Mouse (Mus musculus): ENCODE measurements around the gene Psmg4.

Gene Psmg4

GRCm38 (mm10) chr13:34148767-34149392, 13.9 kb upstream of the Psmg4 start:
- DNase-seq (ENCODE audit: low read depth): no peak

DNA sequence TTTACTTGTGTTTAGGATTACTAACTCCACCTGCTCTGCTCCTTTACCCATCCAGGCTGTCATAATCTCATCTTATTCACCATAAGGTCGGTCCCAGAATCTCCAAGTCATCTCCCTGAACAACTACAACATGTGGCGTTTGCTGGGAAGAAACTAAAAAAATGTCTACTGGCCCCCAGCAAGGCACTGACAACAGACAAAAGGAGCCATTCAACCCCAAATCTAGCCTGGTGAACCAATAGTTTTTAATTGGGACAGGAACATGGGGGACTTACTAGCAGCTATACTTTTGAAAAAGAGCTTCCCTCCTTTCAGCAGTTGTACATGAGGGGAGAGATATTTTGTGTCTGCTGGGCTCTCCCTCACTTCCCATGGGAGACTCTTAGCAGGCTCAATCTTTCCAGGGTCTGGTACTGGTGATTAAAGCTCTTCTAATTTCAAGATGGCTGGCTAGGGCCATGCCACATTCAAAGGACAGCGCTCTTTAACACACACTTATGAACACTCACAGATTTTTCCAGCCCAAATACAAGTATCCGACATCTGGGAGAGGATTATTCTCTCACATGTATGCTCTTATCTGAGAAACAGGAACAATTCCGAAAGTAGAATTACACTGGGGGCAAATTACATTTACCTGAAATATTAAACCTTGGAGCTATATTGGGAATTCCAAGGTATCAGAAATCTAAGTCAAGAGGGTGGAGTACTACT, 13.1 kb upstream of the Psmg4 start:
- no peak for DNase-seq (ENCODE audit: low read depth)

DNA sequence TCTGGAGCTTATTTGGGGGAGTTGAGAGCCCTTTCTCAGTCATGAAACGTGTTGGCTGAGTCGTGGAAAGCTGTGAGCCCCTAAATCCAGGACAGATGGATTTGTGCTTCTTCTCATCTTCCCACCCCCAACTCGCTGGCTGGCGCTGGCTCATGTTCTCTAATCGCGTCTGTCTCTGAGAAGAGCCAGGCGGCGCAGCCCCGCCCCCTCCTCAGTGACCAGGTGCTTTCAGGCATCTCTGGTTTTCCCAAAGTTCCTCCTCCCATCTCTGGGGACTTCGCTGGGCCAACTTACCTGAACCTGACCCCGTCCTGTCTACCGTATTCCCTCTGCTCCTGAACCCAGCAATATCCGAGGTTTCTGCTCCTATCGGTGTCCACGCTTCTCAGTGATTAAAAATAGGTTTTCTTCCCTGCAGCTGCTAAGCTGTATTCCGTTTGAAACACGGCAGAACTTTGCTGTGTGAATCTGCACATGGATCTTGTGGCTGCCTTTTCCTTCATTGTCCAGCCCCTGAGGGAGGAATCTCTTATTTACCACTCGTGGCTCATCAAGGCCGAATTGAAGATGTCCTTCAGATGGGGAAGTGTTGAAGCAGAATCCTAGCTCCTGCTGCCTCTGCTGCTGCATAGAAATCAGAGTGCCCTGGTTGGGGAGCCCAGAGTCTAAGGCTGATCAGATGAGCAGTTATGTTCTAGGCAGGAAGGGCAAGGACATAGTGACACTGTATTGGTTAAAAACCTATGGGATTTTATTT, 12.3 kb upstream of the Psmg4 start:
- no peak for DNase-seq (ENCODE audit: low read depth)

DNA sequence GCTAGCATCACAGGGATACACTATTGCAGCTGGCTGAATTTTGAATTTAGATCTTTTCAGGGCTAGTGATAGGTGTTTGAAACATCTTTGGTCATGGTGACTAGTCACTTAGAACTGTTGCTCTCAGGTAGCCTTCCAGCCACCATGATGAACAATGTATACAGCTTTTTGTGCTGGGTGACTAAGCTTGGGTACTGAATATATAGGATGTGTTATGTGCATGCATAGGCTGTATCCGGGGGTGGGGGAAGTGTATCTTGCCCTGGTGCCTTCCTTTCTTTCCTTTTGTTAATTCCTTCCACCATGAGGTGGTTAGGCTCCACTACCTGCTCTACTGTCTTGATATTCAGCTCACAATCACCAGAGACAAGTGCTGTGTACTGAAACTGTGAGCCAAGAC, 11.3 kb upstream of the Psmg4 start:
- no peak for DNase-seq (ENCODE audit: low read depth)

- DNase-seq (ENCODE audit: low read depth): no peak
Measured at GRCm38 (mm10) chr13:34152695-34153094, 10.1 kb upstream of the Psmg4 start.

GRCm38 (mm10) chr13:34153254-34154011, 9.3 kb upstream of the Psmg4 start:
- no peak for DNase-seq (ENCODE audit: low read depth)

GRCm38 (mm10) chr13:34154217-34154930, 8.4 kb upstream of the Psmg4 start:
- peak; percentile 73 for DNase-seq (ENCODE audit: low read depth)

DNA sequence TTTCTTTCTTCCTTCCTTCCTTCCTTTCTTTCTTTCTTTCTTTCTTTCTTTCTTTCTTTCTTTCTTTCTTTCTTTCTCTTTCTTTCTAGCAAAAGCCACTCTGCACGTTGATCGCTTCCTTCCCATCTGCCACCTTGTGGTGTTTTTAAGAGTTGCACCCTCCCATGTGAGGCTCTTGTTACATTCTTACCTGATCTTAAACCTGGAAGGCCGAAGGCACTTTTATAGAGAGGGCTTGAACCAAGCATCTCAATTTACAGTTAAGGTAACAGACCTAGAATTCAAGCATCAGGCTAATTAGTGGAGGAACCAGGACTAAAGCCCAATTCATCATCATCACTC, 7.9 kb upstream of the Psmg4 start:
- peak; percentile 62 for DNase-seq (ENCODE audit: low read depth)

GRCm38 (mm10) chr13:34156133-34156839, 6.5 kb upstream of the Psmg4 start:
- no peak for DNase-seq (ENCODE audit: low read depth)

DNA sequence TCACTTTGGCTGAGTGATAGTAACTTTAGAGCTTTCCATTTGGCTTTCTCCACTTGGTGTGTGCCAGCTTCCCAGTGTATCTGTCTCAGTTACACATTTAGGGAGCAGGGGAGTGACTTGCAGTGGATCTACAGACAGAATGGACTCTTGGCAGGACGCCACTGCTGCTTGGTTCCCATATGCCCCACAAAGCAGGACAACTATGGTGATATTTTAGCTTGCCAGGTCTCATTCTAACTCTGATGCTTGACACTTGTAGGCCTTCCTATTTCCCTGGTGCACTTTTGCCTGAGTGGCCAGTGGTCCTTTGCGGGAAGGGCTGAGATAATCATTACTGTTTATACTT, 6.0 kb upstream of the Psmg4 start:
- no peak for DNase-seq (ENCODE audit: low read depth)

DNA sequence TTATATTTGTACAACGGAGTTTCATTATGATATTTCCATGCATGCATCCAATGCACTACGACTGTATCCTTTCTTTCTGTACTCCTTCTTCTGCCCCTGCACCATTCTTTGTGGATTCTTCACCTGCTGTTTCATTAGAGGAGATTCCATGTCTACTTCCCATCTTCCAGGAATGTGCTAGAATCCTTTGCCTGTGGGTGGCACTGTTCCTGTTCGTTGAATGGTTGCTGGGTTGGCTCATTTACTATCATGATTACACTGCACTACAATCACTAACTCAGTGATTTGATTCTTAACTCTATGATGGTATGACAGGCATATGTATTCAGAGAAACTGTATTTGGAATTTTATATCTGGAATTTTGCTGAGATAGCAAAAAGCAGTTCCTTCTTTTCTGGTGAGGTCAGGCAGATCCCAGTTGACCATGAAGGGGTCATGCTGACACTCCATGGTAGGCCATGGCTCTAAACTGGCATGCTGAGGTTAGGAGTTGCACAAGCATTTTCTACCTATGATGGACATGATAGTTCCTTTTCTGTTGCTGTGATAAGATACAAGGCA, 5.1 kb upstream of the Psmg4 start:
- no peak for DNase-seq (ENCODE audit: low read depth)

- no peak for DNase-seq (ENCODE audit: low read depth)
Measured at GRCm38 (mm10) chr13:34159926-34160325, 2.8 kb upstream of the Psmg4 start.

DNA sequence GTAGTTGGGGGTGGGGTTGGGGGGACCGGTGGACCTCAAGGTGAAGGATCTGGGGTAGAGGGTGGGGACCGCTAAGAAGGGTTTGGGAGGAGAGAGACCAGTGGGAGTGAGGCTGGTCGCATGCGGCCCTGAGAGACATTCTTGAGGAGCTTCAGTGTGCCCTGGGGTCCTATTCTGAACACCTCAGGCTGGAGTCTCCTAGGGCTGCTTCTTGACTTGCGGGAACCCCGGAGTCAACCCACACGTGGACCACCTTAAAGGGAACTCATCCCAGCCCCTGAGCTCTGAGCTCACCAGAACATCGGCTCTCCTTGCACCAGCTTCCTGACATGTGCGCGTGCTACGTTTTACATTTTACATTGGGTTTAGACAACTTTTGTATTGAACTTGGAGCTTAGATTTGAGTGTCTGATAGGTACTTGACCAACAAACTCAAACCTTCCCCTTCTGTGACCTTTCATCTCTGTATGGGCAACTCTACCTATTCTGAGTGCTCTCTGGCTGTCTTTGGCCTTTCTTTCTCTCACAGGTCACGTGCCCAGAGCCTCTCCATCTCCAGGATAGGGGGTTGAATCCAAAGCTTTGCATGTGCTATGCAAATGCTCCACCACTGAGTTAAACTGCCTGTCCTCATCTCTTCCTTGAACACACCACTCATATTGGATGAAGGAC, 676 bp downstream of the Psmg4 start:
- no peak for DNase-seq (ENCODE audit: low read depth)

- no peak for DNase-seq (ENCODE audit: low read depth)
Measured at GRCm38 (mm10) chr13:34174025-34174424, 11.3 kb downstream of the Psmg4 start.

GRCm38 (mm10) chr13:34181624-34182023, 18.9 kb downstream of the Psmg4 start:
- DNase-seq (ENCODE audit: low read depth): no peak

- no peak for DNase-seq (ENCODE audit: low read depth)
Measured at GRCm38 (mm10) chr13:34185371-34185770, 22.6 kb downstream of the Psmg4 start.

DNA sequence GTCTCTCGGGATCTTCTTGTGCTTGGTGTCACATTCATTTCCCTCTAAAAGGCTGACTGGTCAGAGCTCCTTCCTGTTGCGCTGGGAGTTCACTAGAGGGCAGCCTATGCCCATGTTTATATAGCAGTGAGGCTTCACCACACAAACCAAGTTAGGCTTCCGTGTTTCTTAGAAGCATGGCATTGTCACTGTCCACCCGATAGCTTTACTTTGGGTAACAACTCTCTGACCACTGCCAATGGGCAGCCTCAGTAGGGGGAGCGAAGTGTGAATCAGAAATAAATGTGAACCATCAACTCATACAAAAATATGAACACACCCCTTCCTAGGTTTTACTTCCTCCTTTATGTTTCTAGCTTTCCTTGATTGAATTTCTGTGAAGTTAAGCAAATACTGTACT, 24.8 kb downstream of the Psmg4 start:
- no peak for DNase-seq (ENCODE audit: low read depth)

DNA sequence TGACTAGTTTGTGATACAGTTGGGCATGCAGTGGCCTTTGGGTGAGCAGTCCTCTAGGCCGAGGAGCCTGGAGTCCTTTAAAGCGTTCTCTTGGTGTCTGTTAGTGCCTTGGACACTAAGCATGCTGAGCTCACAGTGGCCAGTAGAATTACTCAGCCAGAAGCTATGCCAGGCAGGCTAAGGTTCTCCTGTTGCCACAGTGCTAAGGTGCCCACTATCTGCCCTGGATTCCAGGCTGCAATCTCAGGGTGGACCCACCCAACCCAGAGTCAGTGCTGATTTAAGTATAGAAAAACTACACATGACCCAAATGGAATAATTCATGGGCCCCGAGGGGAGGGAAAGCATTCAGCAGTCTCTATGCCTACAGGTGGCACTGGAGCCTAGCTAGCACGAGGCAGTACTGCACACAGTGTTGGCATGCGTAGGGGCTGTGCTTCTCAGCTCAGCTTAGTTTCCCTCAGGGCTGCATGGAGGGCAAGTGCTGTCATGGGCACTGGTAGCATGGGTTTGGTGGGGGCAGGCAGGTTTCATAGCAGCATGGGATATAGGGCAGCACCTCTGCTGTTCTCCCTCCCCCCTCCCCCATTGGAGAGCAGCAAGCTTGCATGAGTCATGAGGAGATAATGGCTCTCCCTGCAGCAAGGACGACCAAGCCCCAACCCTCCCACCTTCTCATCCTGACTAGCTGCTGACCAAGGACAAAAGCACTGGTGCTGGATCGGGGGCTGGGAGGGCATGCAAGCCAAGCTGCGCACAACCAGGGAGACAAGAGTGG, 29.8 kb downstream of the Psmg4 start:
- no peak for DNase-seq (ENCODE audit: low read depth)

GRCm38 (mm10) chr13:34193384-34193783, 30.6 kb downstream of the Psmg4 start:
- DNase-seq (ENCODE audit: low read depth): no peak

- no peak for DNase-seq (ENCODE audit: low read depth)
Measured at GRCm38 (mm10) chr13:34195676-34196075, 32.9 kb downstream of the Psmg4 start.
